Mouse (Mus musculus) CD4-positive helper T cell, adult 2 months (primary cell): Measurements from ENCODE around the gene Glt1d1.

Experiments used
- DNase-seq: peaks from one replicate; pipeline ENCODE4 v3.0.0-alpha.2; 2012; ENCODE audit warnings: low read depth, missing footprints, low spot score

The Glt1d1 gene

GRCm38 (mm10) chr5:127632167-127633145 lies at the start of gene Glt1d1, which contains the start of gene Slc15a4:
Gene Glt1d1 (plus strand): TSS chr5:127632262.
Gene Slc15a4 (minus strand): TSS chr5:127632897.
- no peak for DNase-seq

GRCm38 (mm10) chr5:127583658-127584057 lies 48.4 kb upstream of the Glt1d1 start:
- no peak for DNase-seq

GRCm38 (mm10) chr5:127587854-127588253 lies 44.2 kb upstream of the Glt1d1 start:
- DNase-seq, result no peak

GRCm38 (mm10) chr5:127592406-127592805 lies 39.7 kb upstream of the Glt1d1 start:
- DNase-seq, result no peak

- DNase-seq, result no peak
These were observed 39.2 kb upstream of the Glt1d1 start for GRCm38 (mm10) chr5:127592854-127593253.

GRCm38 (mm10) chr5:127595676-127596075 lies 36.4 kb upstream of the Glt1d1 start:
- DNase-seq, result no peak

- DNase-seq, result no peak
These were observed 35.2 kb upstream of the Glt1d1 start for GRCm38 (mm10) chr5:127596862-127597261.

- DNase-seq, result no peak
These were observed 29.1 kb upstream of the Glt1d1 start for GRCm38 (mm10) chr5:127602996-127603395.

- DNase-seq, result no peak
These were observed 24.6 kb upstream of the Glt1d1 start for GRCm38 (mm10) chr5:127607507-127607906.

- no peak for DNase-seq
These were observed 22.8 kb upstream of the Glt1d1 start for GRCm38 (mm10) chr5:127609191-127609714.

- no peak for DNase-seq
These were observed 21.1 kb upstream of the Glt1d1 start for GRCm38 (mm10) chr5:127610787-127611509.

GRCm38 (mm10) chr5:127611881-127612280 lies 20.2 kb upstream of the Glt1d1 start:
- DNase-seq, result peak; percentile 11

- no peak for DNase-seq
These were observed 19.7 kb upstream of the Glt1d1 start for GRCm38 (mm10) chr5:127612397-127612796.

GRCm38 (mm10) chr5:127615459-127615858 lies 16.6 kb upstream of the Glt1d1 start:
- no peak for DNase-seq

- no peak for DNase-seq
These were observed 15.9 kb upstream of the Glt1d1 start for GRCm38 (mm10) chr5:127616151-127616550.

GRCm38 (mm10) chr5:127616884-127617635 lies 15.0 kb upstream of the Glt1d1 start:
- peak; percentile 95 for DNase-seq

- no peak for DNase-seq
These were observed 13.2 kb upstream of the Glt1d1 start for GRCm38 (mm10) chr5:127618834-127619233.

GRCm38 (mm10) chr5:127620371-127620770 lies 11.7 kb upstream of the Glt1d1 start:
- no peak for DNase-seq

GRCm38 (mm10) chr5:127621108-127621507 lies 11.0 kb upstream of the Glt1d1 start:
- no peak for DNase-seq

GRCm38 (mm10) chr5:127624427-127625213 lies 7.4 kb upstream of the Glt1d1 start:
- no peak for DNase-seq

- DNase-seq, result no peak
These were observed 4.8 kb upstream of the Glt1d1 start for GRCm38 (mm10) chr5:127627242-127627641.
